20 mouse cellular contexts compared by ENCODE assay signal in genomic region chr19:41100863-41101262, GRCm38 (mm10). TPM values are rescaled to one million over a fixed set of nuclear protein-coding genes. Genes with fewer than 3 reads are reported as not detected.
A peak's percentile ranks its signal among the peaks of the same experiment; 100 is the strongest.
DNase-seq lines count a peak whose midpoint lies in the region; ATAC-seq and TF ChIP-seq lines count a peak whose summit lies in the region.
"Had no signal": no experiment of that assay in that cellular context is flagged by ENCODE, and none has a peak within 500 bp of the region (broad histone marks: within the 10 kb centered on the region; RNA-seq: fewer than 3 reads in every experiment).

No protein-coding gene starts in this region.

- no peak overlapping the region for H3K4me2 ChIP-seq in hindbrain, embryonic 16.5 days (ENCODE audit: low read length)
- H3K4me2 ChIP-seq: heart, embryonic 13.5 days; liver, embryonic 13.5 days; midbrain, embryonic 12.5 days had no signal

- WGBS in cerebellum, adult 2 months = 6% methylated on average over 7 of the region's 7 CpGs
- 75% methylated on average over 7 of the region's 7 CpGs for WGBS in hindbrain, embryonic 16.5 days

- peak; percentile 50 for ATAC-seq in hindbrain, embryonic 16.5 days
- no peak for ATAC-seq in erythroid progenitor cell, adult 5-6 weeks (replicated peaks; ENCODE audit: low FRiP score, poor library complexity, severe bottlenecking)

- H3K9me3 ChIP-seq in hindbrain, embryonic 16.5 days (ENCODE audit: control insufficient read depth, low read length) = no peaks in the 10 kb centered on the region
- H3K9me3 ChIP-seq: G1E; heart, embryonic 13.5 days; liver, embryonic 13.5 days; midbrain, embryonic 12.5 days had no signal

- peaks cover 15% of the 10 kb centered on the region for H3K4me1 ChIP-seq in cerebellum, adult 2 months (ENCODE audit: control insufficient read depth, insufficient read depth, low read length)
- H3K4me1 ChIP-seq in hindbrain, embryonic 16.5 days (ENCODE audit: control insufficient read depth, insufficient read depth, low read depth, low read length) = peaks cover 4% of the 10 kb centered on the region; the same call in 1 of the 2 replicates
- H3K4me1 ChIP-seq: heart, embryonic 13.5 days; liver, embryonic 13.5 days had no signal

- peak; percentile 17 to 21 for DNase-seq in heart, adult 9 months (ENCODE audit: low spot score in 2 of 2)
- no peak for DNase-seq in heart, postnatal 36 days
- peak; percentile 64 for DNase-seq in brain, adult 2 months (ENCODE audit: low read depth, low spot score)
- peak; percentile 54 to 71 for DNase-seq in cerebellum, adult 2 months
- no peak for DNase-seq in frontal cortex, postnatal 14 days (ENCODE audit: low spot score in 2 of 2)
- no peak for DNase-seq in urinary bladder, postnatal 25 days (ENCODE audit: low spot score)
- DNase-seq: liver, embryonic 13.5 days; lung, postnatal 14 days; spleen, adult 18-20 months had no signal

- TF ChIP-seq POLR2A in cerebellum, adult 2 months (IDR thresholded peaks at IDR 0.05; ENCODE audit: borderline replicate concordance, insufficient read depth, low read length) = no peak

- H3K27me3 ChIP-seq in cerebellum, adult 2 months (ENCODE audit: control insufficient read depth, insufficient read depth, low read length) = no peaks in the 10 kb centered on the region; the same call in 1 of the 2 replicates
- no peaks in the 10 kb centered on the region; the same call in 1 of the 2 replicates for H3K27me3 ChIP-seq in hindbrain, embryonic 16.5 days (replicated peaks; ENCODE audit: control insufficient read depth, insufficient read depth, low read length)
- H3K27me3 ChIP-seq: liver, embryonic 13.5 days had no signal

- H3K4me3 ChIP-seq in cerebellum, adult 2 months (replicated peaks; ENCODE audit: insufficient read depth, low read depth, low read length) = no peak overlapping the region
- H3K4me3 ChIP-seq in hindbrain, embryonic 16.5 days (ENCODE audit: low read length) = no peak overlapping the region
- H3K4me3 ChIP-seq: heart, embryonic 13.5 days; liver, embryonic 13.5 days; midbrain, embryonic 12.5 days had no signal

- H3K9ac ChIP-seq in hindbrain, embryonic 16.5 days (ENCODE audit: low read depth, low read length) = no peak overlapping the region
- H3K9ac ChIP-seq: heart, embryonic 13.5 days; liver, embryonic 13.5 days; midbrain, embryonic 12.5 days had no signal

- no peak overlapping the region for H3K27ac ChIP-seq in cerebellum, adult 2 months (ENCODE audit: insufficient read depth, low read length)
- peak overlapping the region; percentile 21; the same call in 1 of the 2 replicates for H3K27ac ChIP-seq in hindbrain, embryonic 16.5 days (ENCODE audit: low read depth, low read length)
- H3K27ac ChIP-seq: heart, embryonic 13.5 days; kidney, postnatal 0 days; liver, embryonic 13.5 days; midbrain, embryonic 12.5 days had no signal

- TF ChIP-seq CTCF in cerebellum, adult 2 months (IDR thresholded peaks at IDR 0.05; ENCODE audit: borderline replicate concordance, insufficient read depth, low read depth, low read length) = no peak

- H3K36me3 ChIP-seq in hindbrain, embryonic 16.5 days (ENCODE audit: control insufficient read depth, insufficient read depth, low read length) = no peaks in the 10 kb centered on the region
- H3K36me3 ChIP-seq: G1E; heart, embryonic 13.5 days; liver, embryonic 13.5 days; midbrain, embryonic 12.5 days had no signal

- intact Hi-C loops in heart, postnatal 36 days (cut with DNase I) = no loop called here

RNA-seq across cellular contexts. Expression of gene Opalin, which starts 23.9 kb away (rescaled TPM):
- not detected for total RNA-seq in heart, postnatal 36 days (2021)
- polyA plus RNA-seq in cerebellum, adult 2 months (2012; rRNA removed) = 38.2 and 46.0 TPM in 2 replicates
- polyA plus RNA-seq in hindbrain, embryonic 16.5 days (2015; fragmentation: Nextera tagmentation; extraction: Ambion mirVana) = not detected in 2 replicates
- total RNA-seq in erythroid progenitor cell, adult 5-6 weeks (2015; ENCODE audit: low replicate concordance) = not detected in 2 replicates
- total RNA-seq in erythroid progenitor cell, adult 5-6 weeks (2017; ENCODE audit: low replicate concordance) = not detected in 2 replicates
- total RNA-seq: adrenal gland, postnatal 10 days; gastrocnemius, postnatal 10 days; neutrophil, adult 5-6 weeks had no signal
- polyA plus RNA-seq: C2C12; G1E; kidney, postnatal 0 days; liver, embryonic 13.5 days; midbrain, embryonic 12.5 days; urinary bladder, adult 2 months had no signal

Comparison
In these comparisons a context has a peak if more than half of its experiments do, and no peak if none do; other contexts are left out.
1. DNase-seq: peak in heart, adult 9 months (2 of 2), brain, adult 2 months (single experiment) and cerebellum, adult 2 months (2 of 2); none in heart, postnatal 36 days (0 of 2), frontal cortex, postnatal 14 days (0 of 2) and urinary bladder, postnatal 25 days (single experiment).